Mouse (Mus musculus) CH12.LX (cell line): ENCODE measurements around the gene Dip2b. TPM values are rescaled to one million over a fixed set of nuclear protein-coding genes. Genes with fewer than 3 reads are reported as not detected.

Experiments
- DNase-seq: peaks from one replicate; pipeline ENCODE4 v3.0.0-alpha.2; 2013; ENCODE audit errors: extremely low read depth
- H3K27ac ChIP-seq: 2 replicates; pipeline ENCODE4 v1.5.1; 2012; ENCODE audit warnings: low read depth, mild to moderate bottlenecking, control low read depth, moderate library complexity; ENCODE audit not compliant: insufficient read depth
- H3K27me3 ChIP-seq: replicated peaks from 2 replicates; pipeline ENCODE3; 2012; ENCODE audit warnings: inconsistent platforms
- H3K36me3 ChIP-seq, 2 experiments: replicated peaks in 1 of 2; 2 replicates each; pipeline versions ENCODE3 to v1.6.1; 2012; ENCODE audit warnings: inconsistent platforms in 1 of 2, low read length in 1 of 2, mild to moderate bottlenecking in 1 of 2, mixed read lengths in 1 of 2, moderate library complexity in 1 of 2; ENCODE audit not compliant: control insufficient read depth in 1 of 2, insufficient read depth in 1 of 2
- H3K4me1 ChIP-seq, 2 experiments: 2 replicates each; pipeline ENCODE4 v1.6.1; 2012; ENCODE audit warnings: inconsistent platforms in 1 of 2, moderate library complexity in 1 of 2; ENCODE audit not compliant: insufficient read depth in 2 of 2, control insufficient read depth in 1 of 2
- H3K4me2 ChIP-seq: 2 replicates; pipeline ENCODE4 v1.6.1; 2012; ENCODE audit warnings: low read depth, mild to moderate bottlenecking, control low read depth; ENCODE audit not compliant: poor library complexity, insufficient read depth, severe bottlenecking
- H3K4me3 ChIP-seq, 3 experiments: fragments of 150-350 bp in 1 of 3; sonication (generic) in 1 of 3; replicated peaks in 1 of 3; 2 replicates each; pipeline versions ENCODE3 to v1.5.1; 2011 to 2012; ENCODE audit warnings: low read depth in 2 of 3, low read length in 2 of 3, mild to moderate bottlenecking in 2 of 3, moderate library complexity in 2 of 3, control low read depth in 1 of 3, improper control_type of control experiment in 1 of 3, inconsistent platforms in 1 of 3, mixed read lengths in 1 of 3; ENCODE audit not compliant: poor library complexity in 1 of 3
- H3K79me2 ChIP-seq: replicated peaks from 2 replicates; pipeline ENCODE4 v1.6.1; 2012; ENCODE audit warnings: mild to moderate bottlenecking, moderate library complexity; ENCODE audit not compliant: control insufficient read depth, poor library complexity, insufficient read depth, severe bottlenecking; ENCODE audit errors: extremely low read depth
- H3K9ac ChIP-seq: 2 replicates; pipeline ENCODE4 v1.6.1; 2012; ENCODE audit warnings: low read depth, mild to moderate bottlenecking, control low read depth, moderate library complexity; ENCODE audit not compliant: insufficient read depth
- H3K9me3 ChIP-seq: replicated peaks from 2 replicates; pipeline ENCODE3; 2012; ENCODE audit warnings: low read length, inconsistent platforms, mixed read lengths
- BHLHE40 ChIP-seq: IDR thresholded peaks from 2 replicates; pipeline ENCODE4 v1.6.1; 2011; ENCODE audit warnings: mild to moderate bottlenecking, low read depth, low read length, improper control_type of control experiment
- CHD1 ChIP-seq: IDR thresholded peaks from 2 replicates; pipeline ENCODE4 v1.6.1; 2012; ENCODE audit warnings: low read depth, low read length, improper control_type of control experiment, inconsistent platforms
- CHD2 ChIP-seq: IDR thresholded peaks from 2 replicates; pipeline ENCODE4 v1.6.1; 2011; ENCODE audit warnings: low read length, improper control_type of control experiment
- CTCF ChIP-seq, 2 experiments: IDR thresholded peaks in 1 of 2; conservative IDR thresholded peaks in 1 of 2; 2 replicates each; pipeline ENCODE4 v1.5.1; 2011 to 2012; ENCODE audit warnings: low read depth in 2 of 2, low read length in 2 of 2, improper control_type of control experiment in 1 of 2, inconsistent platforms in 1 of 2, mild to moderate bottlenecking in 1 of 2, moderate library complexity in 1 of 2
- E2F4 ChIP-seq: IDR thresholded peaks from 2 replicates; pipeline ENCODE4 v1.6.1; 2011; ENCODE audit warnings: low read depth, low read length, improper control_type of control experiment; ENCODE audit not compliant: insufficient replicate concordance
- JUN ChIP-seq: IDR thresholded peaks from 2 replicates; pipeline ENCODE4 v1.6.1; 2011; ENCODE audit warnings: low read depth, mild to moderate bottlenecking, low read length, improper control_type of control experiment, moderate library complexity; ENCODE audit not compliant: insufficient read depth
- KAT2A ChIP-seq: IDR thresholded peaks from 2 replicates; pipeline ENCODE4 v1.6.1; 2012; ENCODE audit warnings: low read length, improper control_type of control experiment, inconsistent platforms; ENCODE audit not compliant: insufficient replicate concordance
- MAX ChIP-seq: IDR thresholded peaks from 2 replicates; pipeline ENCODE4 v1.6.1; 2011; ENCODE audit warnings: low read length, improper control_type of control experiment
- MEF2A ChIP-seq: IDR thresholded peaks from 2 replicates; pipeline ENCODE4 v1.6.1; 2014; ENCODE audit warnings: low read depth, mild to moderate bottlenecking, inconsistent platforms, low read length, improper control_type of control experiment, borderline replicate concordance
- MXI1 ChIP-seq: IDR thresholded peaks from 2 replicates; pipeline ENCODE4 v1.6.1; 2011; ENCODE audit warnings: mild to moderate bottlenecking, low read depth, low read length, improper control_type of control experiment
- MYC ChIP-seq: IDR thresholded peaks from 2 replicates; pipeline ENCODE4 v1.6.1; 2011; ENCODE audit warnings: low read depth, mild to moderate bottlenecking, improper control_type of control experiment, low read length
- NRF1 ChIP-seq: IDR thresholded peaks from 2 replicates; pipeline ENCODE4 v1.6.1; 2014; ENCODE audit warnings: low read depth, mild to moderate bottlenecking, inconsistent platforms, low read length, improper control_type of control experiment, moderate library complexity
- PAX5 ChIP-seq: IDR thresholded peaks from 2 replicates; pipeline ENCODE4 v1.6.1; 2012; ENCODE audit warnings: low read length, inconsistent platforms, mixed read lengths
- POLR2A ChIP-seq: IDR thresholded peaks from 2 replicates; pipeline ENCODE4 v1.6.1; 2011; ENCODE audit warnings: low read depth, mild to moderate bottlenecking, improper control_type of control experiment, low read length
- POLR2AphosphoS2 ChIP-seq: IDR thresholded peaks from 2 replicates; pipeline ENCODE4 v1.6.1; 2011; ENCODE audit warnings: low read depth, low read length, improper control_type of control experiment
- SMC3 ChIP-seq: IDR thresholded peaks from 2 replicates; pipeline ENCODE4 v1.6.1; 2011; ENCODE audit warnings: low read depth, low read length, improper control_type of control experiment
- TBP ChIP-seq: conservative IDR thresholded peaks from 2 replicates; pipeline ENCODE4 v1.6.1; 2011; ENCODE audit warnings: low read depth, low read length, improper control_type of control experiment
- USF1 ChIP-seq: IDR thresholded peaks from 2 replicates; pipeline ENCODE4 v1.6.1; 2014; ENCODE audit warnings: low read depth, mild to moderate bottlenecking, inconsistent platforms, low read length, improper control_type of control experiment
- ZKSCAN1 ChIP-seq: IDR thresholded peaks from 2 replicates; pipeline ENCODE4 v1.6.1; 2012; ENCODE audit warnings: low read depth, inconsistent platforms, low read length, improper control_type of control experiment, borderline replicate concordance
- ZMIZ1 ChIP-seq: IDR thresholded peaks from 2 replicates; pipeline ENCODE4 v1.6.1; 2012; ENCODE audit warnings: low read depth, mild to moderate bottlenecking, inconsistent platforms, low read length, improper control_type of control experiment
- dilution Hi-C: fragments of 300-500 bp; cut with MboI; formaldehyde crosslinking; loops from 2 replicates; pipeline ENCODE4 v1.14.3; 2020; ENCODE audit warnings: low sequenced_read_pairs; ENCODE audit not compliant: extremely low pct_unique_long_range_greater_than_20kb, extremely low pct_ligation_motif_present
- in situ Hi-C: fragments of 300-500 bp; cut with MboI; formaldehyde crosslinking; loops from 3 replicates; pipeline ENCODE4 v1.14.3; 2019; ENCODE audit warnings: low sequenced_read_pairs, low pct_ligation_motif_present, low pct_unique_long_range_greater_than_20kb, mixed read lengths
- polyA plus RNA-seq: library from polyadenylated mRNA; unstranded; fragments of >175 nt; gene quantifications from 2 replicates; pipeline ENCODE4 v1.2.1, GENCODE M21; 2012; ENCODE audit warnings: low read depth; ENCODE audit not compliant: insufficient read length
- total RNA-seq, 2 experiments: library from RNA; depleted of rRNA; stranded (reverse); fragments of 300-350 nt in 1 of 2; fragments of >200 nt in 1 of 2; gene quantifications; 2 replicates each; pipeline ENCODE4 v1.2.3; 2012 to 2014

The Dip2b gene
- total and polyA plus RNA-seq, 3 experiments, result 15.7 to 18.2 (median 16.7) TPM

GRCm38 (mm10) chr15:100220916-100221315 is 182.5 kb downstream of the Dip2b start:
- TF ChIP-seq CTCF (conservative IDR thresholded peaks at IDR 0.05 in 1 of 2, IDR thresholded peaks at IDR 0.05 in 1 of 2; ENCODE audit: low read depth in 2 of 2, low read length in 2 of 2) (no peak), SMC3 (no peak), MXI1 (no peak), ZMIZ1 (no peak), ZKSCAN1 (no peak), CHD1 (no peak), TBP (no peak), JUN (no peak), BHLHE40 (no peak), POLR2A (no peak), KAT2A (no peak), NRF1 (no peak), CHD2 (no peak), USF1 (no peak), POLR2AphosphoS2 (no peak), PAX5 (no peak), MEF2A (no peak), MAX (no peak)
- TF ChIP-seq, all 38 proteins: peak for 0
- no peak for DNase-seq
- Histone ChIP-seq H3K4me1 (peaks cover 14 to 37% of the 10 kb centered on the region in 2 experiments), H3K79me2 (no peaks in the 10 kb centered on the region), H3K4me2 (no peak overlapping the region), H3K9ac (no peak overlapping the region), H3K9me3 (peaks cover 32% of the 10 kb centered on the region), H3K36me3 (peaks cover 0 to 41% of the 10 kb centered on the region in 2 experiments), H3K4me3 (no peak overlapping the region), H3K27ac (no peak overlapping the region), H3K27me3 (no peaks in the 10 kb centered on the region)
- in situ Hi-C loops, result no loop called here
- dilution Hi-C loops, result no loop called here

- peaks cover 32% of the 10 kb centered on the region for H3K9me3 ChIP-seq
- in situ Hi-C loops, result no loop called here
- H3K27me3 ChIP-seq, result no peaks in the 10 kb centered on the region
- peaks cover 0 to 31% of the 10 kb centered on the region in 2 experiments for H3K36me3 ChIP-seq
- no peak overlapping the region for H3K4me3 ChIP-seq
- no peak for DNase-seq
- H3K4me2 ChIP-seq, result no peak overlapping the region
- peaks cover 3 to 22% of the 10 kb centered on the region in 2 experiments for H3K4me1 ChIP-seq
- H3K79me2 ChIP-seq, result peaks cover 21% of the 10 kb centered on the region
- dilution Hi-C loops, result no loop called here
- TF ChIP-seq E2F4 (no peak), MYC (no peak)
- no peak overlapping the region for H3K9ac ChIP-seq
- no peak overlapping the region for H3K27ac ChIP-seq
Measured at GRCm38 (mm10) chr15:100225381-100225780, 186.9 kb downstream of the Dip2b start.
